Mouse (Mus musculus) embryo, embryonic 11.5 days (tissue): ENCODE data around the gene Ntrk1.
A peak's percentile ranks its signal among the peaks of the same experiment; 100 is the strongest.
"Not testable (repeated sequence)": the region's sequence is repeated elsewhere in the genome, so short reads cannot be mapped to it uniquely, and the experiment has no call there.

ENCODE experiments used
- DNase-seq: peaks from one replicate; pipeline ENCODE4 v3.0.0-alpha.2; 2012; ENCODE audit warnings: low read depth, low spot score

Gene Ntrk1

GRCm38 (mm10) chr3:87794922-87795325 is at the start of gene Ntrk1:
TSS of gene Ntrk1 (minus strand) at chr3:87795162.
- no peak for DNase-seq

GRCm38 (mm10) chr3:87840858-87841257 is 45.9 kb upstream of the Ntrk1 start:
- no peak for DNase-seq

- peak; percentile 62 for DNase-seq
Measured at GRCm38 (mm10) chr3:87838622-87839021, 43.7 kb upstream of the Ntrk1 start.

- no peak for DNase-seq
Measured at GRCm38 (mm10) chr3:87833482-87833881, 38.5 kb upstream of the Ntrk1 start.

GRCm38 (mm10) chr3:87832109-87832859 is 37.3 kb upstream of the Ntrk1 start:
- DNase-seq: no peak

GRCm38 (mm10) chr3:87829025-87829424 is 34.1 kb upstream of the Ntrk1 start:
- DNase-seq: no peak

- no peak for DNase-seq
Measured at GRCm38 (mm10) chr3:87828435-87828834, 33.5 kb upstream of the Ntrk1 start.

GRCm38 (mm10) chr3:87824206-87824605 is 29.2 kb upstream of the Ntrk1 start, which contains the start of gene Pear1:
TSS of gene Pear1 (minus strand) at chr3:87824306.
- not testable (repeated sequence) for DNase-seq

- no peak for DNase-seq
Measured at GRCm38 (mm10) chr3:87818226-87818625, 23.3 kb upstream of the Ntrk1 start.

- peak; percentile 74 for DNase-seq
Measured at GRCm38 (mm10) chr3:87816646-87817093, 21.7 kb upstream of the Ntrk1 start.

- DNase-seq: no peak
Measured at GRCm38 (mm10) chr3:87816166-87816565, 21.2 kb upstream of the Ntrk1 start.

GRCm38 (mm10) chr3:87812873-87813272 is 17.9 kb upstream of the Ntrk1 start:
- no peak for DNase-seq

GRCm38 (mm10) chr3:87812413-87812812 is 17.5 kb upstream of the Ntrk1 start:
- no peak for DNase-seq

GRCm38 (mm10) chr3:87811297-87811696 is 16.3 kb upstream of the Ntrk1 start:
- DNase-seq: no peak

GRCm38 (mm10) chr3:87809322-87809962 is 14.5 kb upstream of the Ntrk1 start:
- no peak for DNase-seq

- DNase-seq: no peak
Measured at GRCm38 (mm10) chr3:87804038-87804677, 9.2 kb upstream of the Ntrk1 start.

GRCm38 (mm10) chr3:87801681-87802080 is 6.7 kb upstream of the Ntrk1 start:
- DNase-seq: no peak

- DNase-seq: no peak
Measured at GRCm38 (mm10) chr3:87796736-87797334, 1.9 kb upstream of the Ntrk1 start, which contains the start of gene Insrr. TSS of gene Insrr (plus strand) at chr3:87796951.

GRCm38 (mm10) chr3:87795336-87796277 is 645 bp upstream of the Ntrk1 start:
- DNase-seq: peak; percentile 48

GRCm38 (mm10) chr3:87789768-87790167 is 5.2 kb downstream of the Ntrk1 start:
- no peak for DNase-seq

- DNase-seq: no peak
Measured at GRCm38 (mm10) chr3:87789248-87789647, 5.7 kb downstream of the Ntrk1 start.
